Mouse (Mus musculus): ENCODE measurements around the gene Slc2a9. TPM values are rescaled to one million over a fixed set of nuclear protein-coding genes. Genes with fewer than 3 reads are reported as not detected.

Slc2a9 gene
- polyA plus RNA-seq, 1 experiment from 2014 or later, result 0.26 TPM

Other genes starting within 250 kb of the Slc2a9 start
- gene Tmem128, start 243.0 kb downstream of the Slc2a9 start, polyA plus RNA-seq (2015; fragmentation: Nextera tagmentation; extraction: Ambion mirVana), result 88.4 and 90.4 TPM in 2 replicates
- 0.06 TPM in 1 of 2 replicates, not detected in the other for gene Otop1, start 227.2 kb downstream of the Slc2a9 start, polyA plus RNA-seq (2015; fragmentation: Nextera tagmentation; extraction: Ambion mirVana)
- 0.66 and 0.76 TPM in 2 replicates for gene Drd5, start 183.8 kb downstream of the Slc2a9 start, polyA plus RNA-seq (2015; fragmentation: Nextera tagmentation; extraction: Ambion mirVana)
- gene Wdr1, start 60.1 kb upstream of the Slc2a9 start, polyA plus RNA-seq (2015; fragmentation: Nextera tagmentation; extraction: Ambion mirVana), result 208 and 210 TPM in 2 replicates
- gene Zfp518b, start 181.7 kb upstream of the Slc2a9 start, polyA plus RNA-seq (2015; fragmentation: Nextera tagmentation; extraction: Ambion mirVana), result 38.3 and 39.8 TPM in 2 replicates

Measured in midbrain, embryonic 15.5 days (tissue).